Mouse (Mus musculus) MEL (cell line): ENCODE data around the gene Relt. TPM values are rescaled to one million over a fixed set of nuclear protein-coding genes. Genes with fewer than 3 reads are reported as not detected.
A peak's percentile ranks its signal among the peaks of the same experiment; 100 is the strongest.

Experiments used
- DNase-seq: peaks from one replicate; pipeline ENCODE4 v3.0.0; 2011; ENCODE audit warnings: low read depth, low spot score
- H3K27ac ChIP-seq: 2 replicates; pipeline ENCODE4 v1.5.1; 2012; ENCODE audit warnings: low read depth, mild to moderate bottlenecking, control low read depth, low read length, moderate library complexity; ENCODE audit not compliant: control insufficient read depth
- H3K27me3 ChIP-seq, 2 experiments: fragments of 150-350 bp in 1 of 2; sonication (generic) in 1 of 2; 2 replicates each; pipeline ENCODE4 v1.6.1; 2012; ENCODE audit warnings: low read length in 2 of 2, mild to moderate bottlenecking in 2 of 2, improper control_type of control experiment in 1 of 2, moderate library complexity in 1 of 2; ENCODE audit not compliant: insufficient read depth in 2 of 2, control insufficient read depth in 1 of 2
- H3K36me3 ChIP-seq, 2 experiments: 2 replicates each; pipeline ENCODE4 v1.6.1; 2012 to 2014; ENCODE audit warnings: low read length in 2 of 2, improper control_type of control experiment in 1 of 2, inconsistent platforms in 1 of 2, mild to moderate bottlenecking in 1 of 2; ENCODE audit not compliant: insufficient read depth in 2 of 2, control insufficient read depth in 1 of 2
- H3K4me1 ChIP-seq, 2 experiments: fragments of 150-350 bp in 1 of 2; sonication (generic) in 1 of 2; 2 replicates each; pipeline ENCODE4 v1.6.1; 2012; ENCODE audit warnings: low read length in 2 of 2, improper control_type of control experiment in 1 of 2, mild to moderate bottlenecking in 1 of 2; ENCODE audit not compliant: insufficient read depth in 2 of 2, control insufficient read depth in 1 of 2
- H3K4me3 ChIP-seq, 2 experiments: fragments of 150-350 bp in 1 of 2; sonication (generic) in 1 of 2; 2 replicates each; pipeline ENCODE4 v1.5.1; 2012; ENCODE audit warnings: low read depth in 2 of 2, low read length in 2 of 2, mild to moderate bottlenecking in 2 of 2, moderate library complexity in 2 of 2, control low read depth in 1 of 2, improper control_type of control experiment in 1 of 2; ENCODE audit not compliant: control insufficient read depth in 1 of 2, insufficient read depth in 1 of 2
- H3K79me2 ChIP-seq: 2 replicates; pipeline ENCODE4 v1.6.1; 2012; ENCODE audit warnings: mild to moderate bottlenecking, low read length, moderate library complexity; ENCODE audit not compliant: control insufficient read depth, poor library complexity, insufficient read depth
- H3K9ac ChIP-seq: 2 replicates; pipeline ENCODE4 v1.6.1; 2012; ENCODE audit warnings: low read depth, mild to moderate bottlenecking, control low read depth, low read length, moderate library complexity; ENCODE audit not compliant: control insufficient read depth, poor library complexity, severe bottlenecking
- H3K9me3 ChIP-seq: fragments of 150-350 bp; sonication (generic); replicated peaks from 2 replicates; pipeline ENCODE4 v1.6.1; 2012; ENCODE audit warnings: mild to moderate bottlenecking, low read length, improper control_type of control experiment, moderate library complexity; ENCODE audit not compliant: insufficient read depth
- CTCF ChIP-seq, 3 experiments: IDR thresholded peaks in 2 of 3; conservative IDR thresholded peaks in 1 of 3; 2 replicates each; pipeline ENCODE4 v1.5.1; 2011 to 2012; ENCODE audit warnings: low read length in 3 of 3, low read depth in 2 of 3, mild to moderate bottlenecking in 2 of 3, improper control_type of control experiment in 1 of 3, inconsistent platforms in 1 of 3, mixed read lengths in 1 of 3, moderate library complexity in 1 of 3; ENCODE audit not compliant: control insufficient read depth in 1 of 3, insufficient read depth in 1 of 3, poor library complexity in 1 of 3, severe bottlenecking in 1 of 3
- ETS1 ChIP-seq: IDR thresholded peaks from 2 replicates; pipeline ENCODE4 v1.6.1; 2012; ENCODE audit warnings: low read depth, mild to moderate bottlenecking, inconsistent platforms, low read length, improper control_type of control experiment, moderate library complexity
- GATA1 ChIP-seq: IDR thresholded peaks from 2 replicates; pipeline ENCODE4 v1.6.1; 2011; ENCODE audit warnings: low read depth, low read length, improper control_type of control experiment
- NELFE ChIP-seq: IDR thresholded peaks from 2 replicates; pipeline ENCODE4 v1.6.1; 2011; ENCODE audit warnings: low read depth, low read length, improper control_type of control experiment
- NRF1 ChIP-seq: IDR thresholded peaks from 2 replicates; pipeline ENCODE4 v1.6.1; 2014; ENCODE audit warnings: low read depth, mild to moderate bottlenecking, inconsistent platforms, low read length, improper control_type of control experiment, moderate library complexity; ENCODE audit not compliant: poor library complexity, insufficient read depth, severe bottlenecking
- POLR2A ChIP-seq, 2 experiments: IDR thresholded peaks; 2 replicates each; pipeline ENCODE4 v1.6.1; 2011 to 2012; ENCODE audit warnings: low read length in 2 of 2, mild to moderate bottlenecking in 2 of 2, control low read depth in 1 of 2, improper control_type of control experiment in 1 of 2, low read depth in 1 of 2, moderate library complexity in 1 of 2; ENCODE audit not compliant: control insufficient read depth in 1 of 2, insufficient read depth in 1 of 2, poor library complexity in 1 of 2
- POLR2AphosphoS5 ChIP-seq: IDR thresholded peaks from 2 replicates; pipeline ENCODE4 v1.6.1; 2012; ENCODE audit warnings: low read depth, borderline replicate concordance, mild to moderate bottlenecking, inconsistent platforms, low read length, moderate library complexity, mixed read lengths
- RCOR1 ChIP-seq: IDR thresholded peaks from 2 replicates; pipeline ENCODE4 v1.6.1; 2012; ENCODE audit warnings: low read depth, mild to moderate bottlenecking, inconsistent platforms, low read length, improper control_type of control experiment
- TAL1 ChIP-seq: IDR thresholded peaks from 2 replicates; pipeline ENCODE4 v1.6.1; 2012; ENCODE audit warnings: mild to moderate bottlenecking, inconsistent platforms, low read length, moderate library complexity, mixed read lengths
- TBP ChIP-seq: IDR thresholded peaks from 2 replicates; pipeline ENCODE4 v1.8.0; 2011; ENCODE audit warnings: low read depth, low read length, improper control_type of control experiment
- TCF12 ChIP-seq: IDR thresholded peaks from 2 replicates; pipeline ENCODE4 v1.6.1; 2014; ENCODE audit warnings: low read depth, mild to moderate bottlenecking, inconsistent platforms, low read length, improper control_type of control experiment, moderate library complexity
- ZKSCAN1 ChIP-seq: IDR thresholded peaks from 2 replicates; pipeline ENCODE4 v1.6.1; 2012; ENCODE audit warnings: low read depth, mild to moderate bottlenecking, inconsistent platforms, low read length, improper control_type of control experiment, moderate library complexity
- polyA plus RNA-seq, 2 experiments: library from polyadenylated mRNA; stranded (reverse) in 1 of 2; unstranded in 1 of 2; fragments of >175 nt in 1 of 2; fragments of >200 nt in 1 of 2; gene quantifications; 2 replicates each; pipeline versions ENCODE4 v1.2.1 to v1.2.4; 2012; ENCODE audit warnings: low replicate concordance in 2 of 2, low read depth in 1 of 2; ENCODE audit not compliant: insufficient read length in 2 of 2, insufficient read depth in 1 of 2, missing spikeins in 1 of 2
- total RNA-seq: library from RNA; depleted of rRNA; stranded (reverse); fragments of 300-350 nt; gene quantifications from 2 replicates; pipeline ENCODE4 v1.2.3, GENCODE M21; 2012

Relt gene
- total and polyA plus RNA-seq, 3 experiments = 29.6 to 37.1 TPM; not detected in 1

DNA sequence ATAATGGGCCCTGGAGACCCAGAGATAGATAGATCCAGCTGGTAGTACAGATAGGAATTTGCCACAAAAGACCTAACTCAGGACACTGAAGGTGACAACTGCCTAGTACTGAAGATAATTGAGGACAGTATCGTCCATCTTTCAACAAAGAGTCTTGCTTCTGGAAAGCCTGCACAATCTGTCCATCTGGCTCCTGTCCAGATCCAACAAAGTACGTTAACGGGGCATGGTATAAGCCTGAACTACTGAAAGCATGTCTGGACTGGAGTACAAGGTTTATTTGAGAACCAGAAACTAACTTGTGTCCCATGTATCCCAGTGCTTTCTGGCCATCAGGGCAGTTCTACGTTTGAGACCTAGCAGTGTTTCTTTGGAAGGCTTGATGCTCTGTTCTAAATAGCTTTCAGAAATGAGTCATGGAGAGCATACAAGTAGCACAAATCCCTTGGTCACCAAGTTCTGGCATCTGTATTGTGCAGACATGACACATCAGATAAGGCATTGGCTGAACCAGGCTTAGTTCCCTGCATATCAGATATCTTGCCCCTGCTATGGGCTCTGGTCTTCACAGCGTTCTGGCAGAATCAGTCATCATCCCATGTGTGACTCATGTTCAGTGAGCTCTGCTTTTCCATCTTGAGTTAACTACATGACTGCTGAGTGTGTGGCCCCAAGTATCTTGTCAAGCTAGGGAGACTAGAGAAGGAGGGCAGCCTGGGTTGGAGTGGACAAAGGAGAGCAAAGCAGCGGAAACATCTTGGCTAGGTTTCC, 23.4 kb downstream of the Relt start:
- no peak overlapping the region for H3K4me3 ChIP-seq
- no peak overlapping the region for H3K27ac ChIP-seq
- H3K9me3 ChIP-seq = no peaks in the 10 kb centered on the region
- no peak overlapping the region for H3K9ac ChIP-seq
- H3K36me3 ChIP-seq = peaks cover 0 to 24% of the 10 kb centered on the region in 2 experiments; a peak in 2 of 4 replicates
- peak; percentile 72 for DNase-seq
- no peaks in the 10 kb centered on the region for H3K79me2 ChIP-seq
- H3K4me1 ChIP-seq = peaks cover 15 to 39% of the 10 kb centered on the region in 2 experiments
- TF ChIP-seq POLR2A (IDR thresholded peaks at IDR 0.05; ENCODE audit: control insufficient read depth in 1 of 2, insufficient read depth in 1 of 2, low read depth in 1 of 2, low read length in 2 of 2, poor library complexity in 1 of 2) (no peak), GATA1 (peak; percentile 87), ETS1 (peak; percentile 40; the same call in 1 of the 2 replicates), TAL1 (peak; percentile 58), RCOR1 (no peak)
- H3K27me3 ChIP-seq = no peaks in the 10 kb centered on the region

DNA sequence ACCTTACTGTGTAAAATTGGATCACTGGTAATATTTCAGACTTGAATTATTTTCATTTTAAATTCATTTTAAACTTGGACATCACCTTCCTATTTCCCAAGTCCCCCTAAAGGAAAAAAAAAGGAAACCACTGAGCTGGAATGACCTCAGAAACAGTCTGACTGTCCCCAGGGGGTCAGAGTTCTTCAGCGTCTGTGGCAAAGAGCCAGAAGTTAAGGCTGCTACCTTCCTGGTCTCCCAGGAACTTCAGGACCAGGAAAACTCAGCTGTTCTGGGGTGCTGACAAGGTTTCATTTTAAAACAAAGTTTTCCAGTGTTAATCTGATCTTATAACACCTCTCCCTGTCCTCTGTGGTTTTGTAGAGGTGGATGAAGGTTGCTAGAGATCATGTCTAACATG, 25.5 kb downstream of the Relt start:
- H3K9ac ChIP-seq = no peak overlapping the region
- H3K9me3 ChIP-seq = no peaks in the 10 kb centered on the region
- H3K79me2 ChIP-seq = no peaks in the 10 kb centered on the region
- no peak for DNase-seq
- H3K27me3 ChIP-seq = no peaks in the 10 kb centered on the region
- H3K36me3 ChIP-seq = peaks cover 0 to 11% of the 10 kb centered on the region in 2 experiments; a peak in 2 of 4 replicates
- H3K4me1 ChIP-seq = peaks cover 5 to 21% of the 10 kb centered on the region in 2 experiments
- H3K4me3 ChIP-seq = no peak overlapping the region
- no peak overlapping the region for H3K27ac ChIP-seq
- no peak for TF ChIP-seq RCOR1

DNA sequence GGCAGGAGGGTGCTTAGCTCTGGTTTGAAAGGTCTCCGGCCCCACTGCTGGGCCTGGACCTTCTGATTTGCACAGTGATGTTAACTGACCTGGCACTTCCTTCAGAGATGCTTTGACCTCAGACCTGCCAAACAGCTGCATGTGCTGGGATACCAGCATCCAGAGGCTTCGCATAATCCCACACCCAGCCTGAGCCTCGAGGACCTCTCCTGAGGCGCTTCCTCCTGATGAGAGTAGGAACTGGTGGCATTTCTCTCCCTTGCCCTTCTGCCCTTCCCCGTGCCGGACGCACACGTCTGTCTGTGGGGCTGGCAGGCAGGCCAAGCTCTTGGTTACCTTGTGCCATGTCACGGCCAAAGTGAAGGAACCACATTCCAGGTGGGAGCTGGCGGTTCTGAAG, 26.6 kb downstream of the Relt start:
- Histone ChIP-seq H3K9ac (no peak overlapping the region), H3K36me3 (peaks cover 0 to 11% of the 10 kb centered on the region in 2 experiments; a peak in 2 of 4 replicates), H3K27ac (no peak overlapping the region), H3K27me3 (no peaks in the 10 kb centered on the region), H3K4me1 (peaks cover 5 to 21% of the 10 kb centered on the region in 2 experiments), H3K79me2 (no peaks in the 10 kb centered on the region), H3K9me3 (no peaks in the 10 kb centered on the region), H3K4me3 (no peak overlapping the region)
- no peak for TF ChIP-seq NELFE
- DNase-seq = no peak

DNA sequence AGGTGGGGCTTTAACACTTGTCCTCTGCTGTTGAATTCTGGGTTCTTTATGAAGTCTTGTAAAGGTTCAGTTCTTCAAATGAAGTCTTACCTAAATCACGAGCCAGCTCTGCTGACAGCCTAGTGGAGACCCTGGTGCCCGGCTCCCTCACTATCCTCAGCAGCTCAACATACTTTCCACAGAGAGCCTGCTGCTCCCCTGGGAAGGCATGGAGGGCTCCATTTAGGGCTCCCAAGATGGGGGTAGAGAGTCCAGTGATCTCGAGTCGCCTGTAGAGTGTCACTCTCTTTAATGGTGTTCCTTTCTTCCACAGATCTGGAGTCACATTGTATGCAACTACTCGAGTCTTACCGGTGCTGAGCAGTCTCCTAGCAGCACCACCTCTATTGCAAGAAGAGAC, 27.5 kb downstream of the Relt start:
- Histone ChIP-seq H3K9me3 (no peaks in the 10 kb centered on the region), H3K4me3 (no peak overlapping the region), H3K27ac (no peak overlapping the region), H3K27me3 (no peaks in the 10 kb centered on the region), H3K36me3 (peaks cover 0 to 11% of the 10 kb centered on the region in 2 experiments; a peak in 2 of 4 replicates), H3K79me2 (no peaks in the 10 kb centered on the region), H3K9ac (no peak overlapping the region), H3K4me1 (peaks cover 5 to 19% of the 10 kb centered on the region in 2 experiments)
- no peak for DNase-seq
- TF ChIP-seq NRF1 (no peak), POLR2A (IDR thresholded peaks at IDR 0.05; ENCODE audit: control insufficient read depth in 1 of 2, insufficient read depth in 1 of 2, low read depth in 1 of 2, low read length in 2 of 2, poor library complexity in 1 of 2) (no peak), TBP (no peak), ZKSCAN1 (no peak), POLR2AphosphoS5 (no peak), NELFE (no peak), CTCF (IDR thresholded peaks at IDR 0.05 in 2 of 3, conservative IDR thresholded peaks at IDR 0.05 in 1 of 3; ENCODE audit: control insufficient read depth in 1 of 3, insufficient read depth in 1 of 3, low read depth in 2 of 3, low read length in 3 of 3, poor library complexity in 1 of 3, severe bottlenecking in 1 of 3) (no peak), TCF12 (no peak)
